Mouse (Mus musculus) liver, embryonic 12.5 days (tissue): Measurements from ENCODE around the gene Map3k19. TPM values are rescaled to one million over a fixed set of nuclear protein-coding genes. Genes with fewer than 3 reads are reported as not detected.

Experiments used
- ATAC-seq: fragments of 200-750 bp; cut with Nextera tagmentation; 2 replicates; pipeline ENCODE4 v1.8.0; 2017; ENCODE audit warnings: moderate number of reproducible peaks, mild to moderate bottlenecking, moderate library complexity
- H3K27ac ChIP-seq: fragments of 300-500 bp; sonication (generic); 2 replicates; pipeline ENCODE4 v1.5.1; 2016; ENCODE audit warnings: mild to moderate bottlenecking
- H3K27me3 ChIP-seq: fragments of 300-500 bp; sonication (generic); replicated peaks from 2 replicates; pipeline ENCODE4 v1.6.1; 2016; ENCODE audit warnings: mild to moderate bottlenecking, moderate library complexity
- H3K36me3 ChIP-seq: fragments of 300-500 bp; sonication (generic); 2 replicates; pipeline ENCODE4 v1.6.1; 2016; ENCODE audit warnings: mild to moderate bottlenecking, moderate library complexity
- H3K4me1 ChIP-seq: fragments of 300-500 bp; sonication (generic); 2 replicates; pipeline ENCODE4 v1.6.1; 2016
- H3K4me2 ChIP-seq: fragments of 300-500 bp; sonication (generic); 2 replicates; pipeline ENCODE4 v1.6.1; 2016; ENCODE audit warnings: mild to moderate bottlenecking, moderate library complexity
- H3K4me3 ChIP-seq: fragments of 300-500 bp; sonication (generic); 2 replicates; pipeline ENCODE4 v1.5.1; 2016; ENCODE audit warnings: mild to moderate bottlenecking, moderate library complexity
- H3K9ac ChIP-seq: fragments of 300-500 bp; sonication (generic); 2 replicates; pipeline ENCODE4 v1.6.1; 2016; ENCODE audit warnings: mild to moderate bottlenecking, moderate library complexity
- H3K9me3 ChIP-seq: fragments of 300-500 bp; sonication (generic); replicated peaks from 2 replicates; pipeline ENCODE4 v1.6.1; 2016; ENCODE audit warnings: mild to moderate bottlenecking, moderate library complexity
- WGBS: fragments of 180-500 bp; shearing (Covaris S2); methylation state at CpG from one replicate; pipeline ENCODE4 v1.1.7; 2016; ENCODE audit not compliant: insufficient replicate concordance; 5-methylcytosine and 5-hydroxymethylcytosine counted together
- polyA plus RNA-seq: library from polyadenylated mRNA; unstranded; fragments of >200 nt; fragmentation: Nextera tagmentation; extraction: Ambion mirVana; gene quantifications from 2 replicates; pipeline ENCODE4 v1.2.1, GENCODE M21; 2016

The Map3k19 gene
- polyA plus RNA-seq, 1 experiment from 2014 or later: not detected

DNA sequence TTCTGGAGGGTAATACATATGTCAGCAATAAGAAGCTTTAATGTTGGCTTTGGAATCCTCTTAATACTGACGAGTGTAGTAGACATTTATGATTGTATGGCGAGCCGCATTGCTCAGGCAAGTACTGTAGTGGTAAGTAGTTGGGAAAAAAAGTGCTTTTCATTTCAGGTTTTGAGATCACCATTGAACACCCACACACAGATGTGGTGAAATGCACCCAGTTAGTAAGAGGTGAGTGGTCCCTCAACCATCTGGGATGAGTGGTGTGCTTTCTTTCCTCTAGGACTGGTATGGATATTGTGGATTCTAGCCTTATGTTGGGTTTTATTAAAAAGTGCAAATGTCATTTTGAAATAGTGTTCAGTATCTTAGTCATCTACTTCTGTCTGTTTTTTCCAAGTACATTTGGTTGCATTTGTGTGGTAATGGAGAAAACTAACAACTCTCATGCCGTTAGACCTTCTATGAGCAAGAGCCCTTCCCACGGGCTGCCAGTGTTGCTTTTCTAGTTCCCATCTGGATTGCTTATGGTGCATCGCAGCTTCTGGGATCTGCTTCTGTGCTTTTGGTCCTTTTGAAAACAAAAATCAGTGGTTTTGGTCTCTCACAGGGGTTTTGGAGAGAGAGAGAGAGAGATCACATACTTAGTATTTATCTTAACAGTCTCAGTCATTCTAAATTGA lies 59.6 kb downstream of the Map3k19 start:
- H3K27me3 ChIP-seq: no peaks in the 10 kb centered on the region
- H3K4me1 ChIP-seq: peaks cover 7% of the 10 kb centered on the region; the same call in 1 of the 2 replicates
- H3K27ac ChIP-seq: no peak overlapping the region
- no peak overlapping the region for H3K9ac ChIP-seq
- 87% methylated on average over 6 of the region's 6 CpGs for WGBS
- ATAC-seq: no peak
- no peaks in the 10 kb centered on the region for H3K9me3 ChIP-seq
- H3K4me3 ChIP-seq: no peak overlapping the region
- peaks cover 72% of the 10 kb centered on the region for H3K36me3 ChIP-seq
- H3K4me2 ChIP-seq: no peak overlapping the region

DNA sequence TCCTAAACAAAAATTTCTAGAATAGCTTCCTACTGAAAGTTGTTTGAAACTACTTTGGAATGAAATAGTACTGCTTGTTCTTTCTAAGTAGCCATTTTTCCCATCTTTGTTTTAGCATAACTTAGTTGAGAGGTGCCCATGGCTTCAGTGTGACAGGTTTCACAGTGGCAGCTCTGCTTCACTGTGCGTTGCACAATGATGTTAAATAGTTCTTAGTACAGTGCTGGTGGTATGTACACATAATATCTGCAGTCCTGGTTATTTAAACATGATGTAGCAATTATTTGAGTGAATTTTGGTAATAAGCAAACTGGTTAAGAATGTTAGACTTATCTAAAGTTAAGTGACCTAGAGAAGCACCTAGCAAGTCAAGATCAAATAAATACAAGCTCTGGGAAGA lies 61.4 kb downstream of the Map3k19 start:
- H3K9ac ChIP-seq: no peak overlapping the region
- H3K4me2 ChIP-seq: no peak overlapping the region
- no peak for ATAC-seq
- H3K27me3 ChIP-seq: no peaks in the 10 kb centered on the region
- WGBS: 90% methylated on average over 1 of the region's 1 CpGs
- peaks cover 19% of the 10 kb centered on the region for H3K4me1 ChIP-seq
- H3K36me3 ChIP-seq: peaks cover 60% of the 10 kb centered on the region
- H3K9me3 ChIP-seq: no peaks in the 10 kb centered on the region
- no peak overlapping the region for H3K4me3 ChIP-seq
- no peak overlapping the region for H3K27ac ChIP-seq

DNA sequence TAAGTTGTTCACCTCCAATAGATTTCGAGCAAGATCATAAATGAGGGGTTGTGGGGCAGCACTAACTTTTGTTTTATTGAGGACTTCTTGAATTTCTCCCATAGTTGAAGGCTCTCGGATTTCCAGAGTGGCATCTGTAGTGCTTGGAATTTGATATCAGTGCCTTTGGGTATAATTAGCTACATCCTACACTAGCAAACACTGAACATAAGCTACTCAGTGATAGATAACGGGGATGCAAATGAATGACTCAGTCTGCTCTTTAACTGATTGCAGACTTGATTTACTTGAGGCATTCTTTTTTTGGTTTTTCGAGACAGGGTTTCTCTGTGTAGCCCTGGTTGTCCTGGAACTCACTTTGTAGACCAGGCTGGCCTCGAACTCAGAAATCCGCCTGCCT lies 65.9 kb downstream of the Map3k19 start:
- Histone ChIP-seq H3K27me3 (no peaks in the 10 kb centered on the region), H3K4me1 (peaks cover 34% of the 10 kb centered on the region), H3K4me3 (no peak overlapping the region), H3K9ac (no peak overlapping the region), H3K27ac (no peak overlapping the region), H3K4me2 (no peak overlapping the region), H3K9me3 (no peaks in the 10 kb centered on the region), H3K36me3 (peaks cover 33% of the 10 kb centered on the region)
- no peak for ATAC-seq
- WGBS: 75% methylated on average over 6 of the region's 6 CpGs

GRCm38 (mm10) chr1:127785882-127786281 lies 68.9 kb downstream of the Map3k19 start:
- H3K9me3 ChIP-seq: no peaks in the 10 kb centered on the region
- H3K27ac ChIP-seq: no peak overlapping the region
- no peak for ATAC-seq
- peaks cover 29% of the 10 kb centered on the region for H3K36me3 ChIP-seq
- no peak overlapping the region for H3K4me3 ChIP-seq
- H3K27me3 ChIP-seq: no peaks in the 10 kb centered on the region
- no peak overlapping the region for H3K9ac ChIP-seq
- H3K4me1 ChIP-seq: peaks cover 56% of the 10 kb centered on the region
- WGBS: 46% methylated on average over 1 of the region's 1 CpGs
- no peak overlapping the region for H3K4me2 ChIP-seq

GRCm38 (mm10) chr1:127783862-127784261 lies 71.0 kb downstream of the Map3k19 start:
- Histone ChIP-seq H3K9ac (no peak overlapping the region), H3K27me3 (no peaks in the 10 kb centered on the region), H3K9me3 (no peaks in the 10 kb centered on the region), H3K4me1 (peaks cover 65% of the 10 kb centered on the region), H3K36me3 (peaks cover 36% of the 10 kb centered on the region), H3K4me2 (no peak overlapping the region), H3K4me3 (no peak overlapping the region), H3K27ac (no peak overlapping the region)
- ATAC-seq: no peak

DNA sequence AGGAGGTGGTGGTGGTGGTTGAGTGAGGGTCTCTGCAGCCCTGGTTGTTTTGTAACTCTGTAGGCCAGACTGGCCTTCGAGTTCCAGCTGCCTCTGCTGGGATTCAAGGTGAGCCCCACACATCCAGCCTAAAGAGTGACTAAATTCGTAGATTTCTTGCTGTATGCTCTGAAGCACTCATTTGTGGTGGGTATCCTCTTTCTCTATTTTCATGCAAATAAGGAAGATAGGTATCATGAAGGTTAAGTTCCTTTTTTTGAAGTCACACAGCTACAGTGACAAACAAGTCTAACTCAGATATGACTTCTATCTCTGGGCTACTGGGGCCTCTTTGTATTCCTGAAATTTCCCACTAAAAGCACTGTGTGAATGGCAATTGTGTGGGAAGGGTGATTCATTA lies 74.0 kb downstream of the Map3k19 start:
- H3K4me2 ChIP-seq: peak overlapping the region; percentile 32; the same call in 1 of the 2 replicates
- H3K4me3 ChIP-seq: no peak overlapping the region
- H3K4me1 ChIP-seq: peaks cover 80% of the 10 kb centered on the region
- no peak for ATAC-seq
- peak overlapping the region; percentile 9; the same call in 1 of the 2 replicates for H3K9ac ChIP-seq
- no peaks in the 10 kb centered on the region for H3K27me3 ChIP-seq
- peaks cover 56% of the 10 kb centered on the region for H3K36me3 ChIP-seq
- no peak overlapping the region for H3K27ac ChIP-seq
- no peaks in the 10 kb centered on the region for H3K9me3 ChIP-seq
- 36% methylated on average over 2 of the region's 2 CpGs for WGBS

DNA sequence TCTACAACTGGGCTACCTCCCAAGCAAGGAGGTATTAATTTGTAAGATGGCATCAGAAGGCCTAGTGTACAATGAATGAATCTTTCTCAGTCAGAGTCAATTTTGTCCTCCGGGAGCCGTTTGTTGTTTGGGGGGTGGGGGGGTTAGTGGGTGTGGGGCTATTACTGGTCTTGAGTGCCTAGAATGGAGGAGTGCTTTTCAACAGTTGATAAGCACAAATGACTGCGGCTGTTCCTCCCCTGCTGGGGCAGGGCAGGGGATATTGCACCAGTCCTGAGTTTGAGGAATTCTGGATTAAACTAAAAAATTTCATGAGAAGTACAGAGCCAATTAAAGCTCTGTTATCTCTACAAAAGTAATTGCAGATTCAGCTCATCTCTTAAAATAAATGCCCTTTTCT lies 74.7 kb downstream of the Map3k19 start:
- peak overlapping the region; percentile 17 for H3K4me3 ChIP-seq
- no peaks in the 10 kb centered on the region for H3K9me3 ChIP-seq
- H3K4me1 ChIP-seq: peaks cover 75% of the 10 kb centered on the region
- peak; percentile 61; the same call in 1 of the 2 replicates for ATAC-seq
- 5% methylated on average over 3 of the region's 3 CpGs for WGBS
- no peak overlapping the region for H3K27ac ChIP-seq
- 0 out of 2 replicates have a peak overlapping the region, but pooled peaks have one; percentile 17 for H3K9ac ChIP-seq
- H3K36me3 ChIP-seq: peaks cover 56% of the 10 kb centered on the region
- H3K4me2 ChIP-seq: peak overlapping the region; percentile 31
- no peaks in the 10 kb centered on the region for H3K27me3 ChIP-seq

GRCm38 (mm10) chr1:127778611-127779010 lies 76.2 kb downstream of the Map3k19 start:
- WGBS: 77% methylated on average over 3 of the region's 3 CpGs
- Histone ChIP-seq H3K9ac (0 out of 2 replicates have a peak overlapping the region, but pooled peaks have one; percentile 17), H3K27ac (no peak overlapping the region), H3K4me3 (no peak overlapping the region), H3K36me3 (peaks cover 47% of the 10 kb centered on the region), H3K4me1 (peaks cover 71% of the 10 kb centered on the region), H3K9me3 (no peaks in the 10 kb centered on the region), H3K4me2 (0 out of 2 replicates have a peak overlapping the region, but pooled peaks have one; percentile 7), H3K27me3 (no peaks in the 10 kb centered on the region)
- no peak for ATAC-seq

DNA sequence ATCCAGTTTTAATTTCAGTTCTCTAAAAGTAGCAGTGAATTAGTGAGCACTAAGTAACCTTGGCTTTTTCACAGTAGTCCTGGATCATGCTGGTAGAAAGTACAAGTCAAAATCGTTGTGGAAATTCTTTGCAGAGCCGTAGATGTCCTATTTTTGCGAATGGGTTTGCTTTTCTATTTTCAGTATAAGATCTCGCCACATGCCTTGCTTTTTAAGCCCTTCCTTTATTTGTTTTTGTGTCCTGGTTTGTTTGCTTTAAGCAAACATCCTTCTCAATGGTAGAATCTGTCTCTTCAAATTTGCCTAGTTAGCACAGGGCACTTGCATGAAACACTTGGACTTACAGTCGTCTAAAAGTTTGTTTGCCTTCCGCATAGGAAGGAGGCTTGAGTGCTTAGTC lies 78.6 kb downstream of the Map3k19 start:
- Histone ChIP-seq H3K9ac (peak overlapping the region; percentile 92), H3K27me3 (no peaks in the 10 kb centered on the region), H3K4me3 (peak overlapping the region; percentile 98), H3K9me3 (no peaks in the 10 kb centered on the region), H3K4me1 (peaks cover 60% of the 10 kb centered on the region), H3K27ac (peak overlapping the region; percentile 58; the same call in 1 of the 2 replicates), H3K4me2 (peak overlapping the region; percentile 84), H3K36me3 (peaks cover 42% of the 10 kb centered on the region)
- 53% methylated on average over 6 of the region's 6 CpGs for WGBS
- ATAC-seq: no peak

DNA sequence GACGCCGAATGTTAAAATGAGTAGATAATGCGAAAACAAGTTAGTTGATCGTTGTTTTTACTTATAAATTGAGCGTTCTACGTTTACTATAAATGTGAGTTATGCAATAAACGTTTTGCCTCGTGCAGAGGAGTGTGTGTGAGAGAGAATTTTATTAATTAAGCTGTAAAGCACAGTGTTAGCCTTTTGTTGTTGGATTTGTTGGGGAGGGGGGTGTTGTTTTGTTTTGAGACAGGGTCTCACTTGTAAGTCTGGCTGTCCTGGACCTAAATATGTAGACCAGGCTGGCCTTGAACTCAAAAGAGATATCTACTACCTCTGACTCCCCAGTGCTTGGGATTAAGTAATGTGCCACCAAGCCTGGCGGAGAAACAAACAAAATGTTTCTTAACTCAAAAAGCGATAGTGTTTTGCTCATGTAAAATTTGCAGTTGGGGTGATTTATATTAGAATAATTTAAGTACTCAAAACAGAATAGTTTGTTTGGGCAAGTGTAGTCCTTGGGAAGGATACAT lies 79.6 kb downstream of the Map3k19 start:
- Histone ChIP-seq H3K4me3 (peak overlapping the region; percentile 98), H3K36me3 (peaks cover 37% of the 10 kb centered on the region), H3K4me2 (peak overlapping the region; percentile 84), H3K27me3 (no peaks in the 10 kb centered on the region), H3K9ac (peak overlapping the region; percentile 92), H3K27ac (peak overlapping the region; percentile 94), H3K4me1 (peaks cover 52% of the 10 kb centered on the region), H3K9me3 (no peaks in the 10 kb centered on the region)
- ATAC-seq: no peak
- 4% methylated on average over 10 of the region's 10 CpGs for WGBS

- H3K27me3 ChIP-seq: no peaks in the 10 kb centered on the region
- H3K9ac ChIP-seq: peak overlapping the region; percentile 92
- ATAC-seq: no peak
- WGBS: under 1% methylated on average over 31 of the region's 31 CpGs
- no peaks in the 10 kb centered on the region for H3K9me3 ChIP-seq
- peak overlapping the region; percentile 84 for H3K4me2 ChIP-seq
- peaks cover 35% of the 10 kb centered on the region for H3K36me3 ChIP-seq
- H3K4me3 ChIP-seq: peak overlapping the region; percentile 98
- H3K4me1 ChIP-seq: peaks cover 44% of the 10 kb centered on the region
- peak overlapping the region; percentile 94 for H3K27ac ChIP-seq
Measured at GRCm38 (mm10) chr1:127774501-127774880, 80.3 kb downstream of the Map3k19 start.

DNA sequence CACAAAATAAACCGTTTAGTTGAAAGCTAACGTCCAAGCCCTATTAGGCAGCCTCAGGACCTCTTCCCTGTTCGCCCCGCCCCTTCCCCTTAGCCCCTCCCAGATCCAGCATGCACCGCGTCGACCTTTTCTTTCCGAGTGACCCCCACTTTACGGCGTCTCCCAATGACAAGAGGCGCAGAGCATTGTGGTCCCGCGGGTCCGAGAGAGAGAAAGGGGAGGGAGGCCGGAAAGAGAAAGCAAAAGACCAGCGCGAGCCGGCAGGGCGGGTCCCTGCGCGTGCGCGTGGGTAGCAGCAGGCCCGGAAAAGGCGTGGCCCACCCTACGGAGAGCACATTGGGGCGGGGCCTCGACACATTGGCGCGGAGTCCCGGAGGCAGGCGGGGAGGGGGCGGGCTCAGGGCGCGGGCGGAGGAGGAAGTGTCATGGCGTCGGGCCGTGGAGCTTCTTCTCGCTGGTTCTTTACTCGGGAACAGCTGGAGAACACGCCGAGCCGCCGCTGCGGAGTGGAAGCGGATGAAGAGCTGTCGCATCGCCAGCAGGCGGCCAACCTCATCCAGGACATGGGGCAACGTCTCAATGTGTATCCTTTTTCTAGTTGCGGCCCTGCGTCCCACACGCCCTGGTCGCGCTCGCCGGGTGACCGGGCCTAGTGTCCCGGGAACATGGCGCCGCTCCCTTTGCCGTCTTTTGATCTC lies 80.9 kb downstream of the Map3k19 start, which contains the start of gene Ccnt2:
Gene Ccnt2, plus strand, starts transcription at position 362 of the 698 bp plus-strand sequence.
- ATAC-seq: peak; percentile 97
- 0% methylated on average over 63 of the region's 63 CpGs for WGBS
- H3K9me3 ChIP-seq: no peaks in the 10 kb centered on the region

More for the DNA sequence above, 80.9 kb downstream of the Map3k19 start, which contains the start of gene Ccnt2:
- Histone ChIP-seq H3K9ac (peak within 1 kb of the TSS; percentile 92), H3K36me3 (peaks cover 30% of the 10 kb centered on the region), H3K27me3 (no peaks in the 10 kb centered on the region), H3K27ac (peak within 1 kb of the TSS; percentile 94), H3K4me2 (peak within 1 kb of the TSS; percentile 84), H3K4me1 (peaks cover 39% of the 10 kb centered on the region), H3K4me3 (peak within 1 kb of the TSS; percentile 98)
